Mouse (Mus musculus) cerebellum, adult 9-10 months (tissue): ENCODE measurements around the gene 1700012A03Rik.

ENCODE experiments used
- DNase-seq: peaks from one replicate; pipeline ENCODE4 v3.0.0; 2022

1700012A03Rik gene

GRCm38 (mm10) chr6:32049951-32050345, at the start of gene 1700012A03Rik:
TSS of gene 1700012A03Rik (plus strand) at chr6:32050246.
- no peak for DNase-seq

GRCm38 (mm10) chr6:32004228-32004627, 45.8 kb upstream of the 1700012A03Rik start:
- DNase-seq: no peak

GRCm38 (mm10) chr6:32005914-32006313, 44.1 kb upstream of the 1700012A03Rik start:
- no peak for DNase-seq

- no peak for DNase-seq
These were observed 43.7 kb upstream of the 1700012A03Rik start for GRCm38 (mm10) chr6:32006382-32006781.

GRCm38 (mm10) chr6:32007336-32007735, 42.7 kb upstream of the 1700012A03Rik start:
- no peak for DNase-seq

GRCm38 (mm10) chr6:32016841-32017240, 33.2 kb upstream of the 1700012A03Rik start:
- peak; percentile 30 for DNase-seq

GRCm38 (mm10) chr6:32017406-32018104, 32.5 kb upstream of the 1700012A03Rik start:
- peak; percentile 53 for DNase-seq

- peak; percentile 83 for DNase-seq
These were observed 32.0 kb upstream of the 1700012A03Rik start for GRCm38 (mm10) chr6:32018105-32018446.

GRCm38 (mm10) chr6:32021853-32022536, 28.1 kb upstream of the 1700012A03Rik start:
- no peak for DNase-seq

- DNase-seq: no peak
These were observed 27.5 kb upstream of the 1700012A03Rik start for GRCm38 (mm10) chr6:32022537-32022869.

- no peak for DNase-seq
These were observed 21.6 kb upstream of the 1700012A03Rik start for GRCm38 (mm10) chr6:32028228-32029009.

GRCm38 (mm10) chr6:32034226-32034625, 15.8 kb upstream of the 1700012A03Rik start:
- DNase-seq: no peak

GRCm38 (mm10) chr6:32045344-32045743, 4.7 kb upstream of the 1700012A03Rik start:
- no peak for DNase-seq

- no peak for DNase-seq
These were observed 643 bp upstream of the 1700012A03Rik start for GRCm38 (mm10) chr6:32049256-32049950.

GRCm38 (mm10) chr6:32052135-32052915, 2.3 kb downstream of the 1700012A03Rik start:
- DNase-seq: no peak

- no peak for DNase-seq
These were observed 6.5 kb downstream of the 1700012A03Rik start for GRCm38 (mm10) chr6:32056525-32056924.

GRCm38 (mm10) chr6:32058571-32058970, 8.5 kb downstream of the 1700012A03Rik start:
- no peak for DNase-seq

- no peak for DNase-seq
These were observed 10.6 kb downstream of the 1700012A03Rik start for GRCm38 (mm10) chr6:32060641-32061040.

- no peak for DNase-seq
These were observed 11.2 kb downstream of the 1700012A03Rik start for GRCm38 (mm10) chr6:32061266-32061665.

- no peak for DNase-seq
These were observed 15.9 kb downstream of the 1700012A03Rik start for GRCm38 (mm10) chr6:32065789-32066510.

GRCm38 (mm10) chr6:32072161-32072560, 22.1 kb downstream of the 1700012A03Rik start:
- no peak for DNase-seq

GRCm38 (mm10) chr6:32093312-32093711, 43.3 kb downstream of the 1700012A03Rik start:
- no peak for DNase-seq
